Mouse (Mus musculus): ENCODE results near the gene Dtnb. TPM values are rescaled to one million over a fixed set of nuclear protein-coding genes. Genes with fewer than 3 reads are reported as not detected.

Gene Dtnb
- polyA plus RNA-seq, 1 experiment: 1.6 TPM

DNA sequence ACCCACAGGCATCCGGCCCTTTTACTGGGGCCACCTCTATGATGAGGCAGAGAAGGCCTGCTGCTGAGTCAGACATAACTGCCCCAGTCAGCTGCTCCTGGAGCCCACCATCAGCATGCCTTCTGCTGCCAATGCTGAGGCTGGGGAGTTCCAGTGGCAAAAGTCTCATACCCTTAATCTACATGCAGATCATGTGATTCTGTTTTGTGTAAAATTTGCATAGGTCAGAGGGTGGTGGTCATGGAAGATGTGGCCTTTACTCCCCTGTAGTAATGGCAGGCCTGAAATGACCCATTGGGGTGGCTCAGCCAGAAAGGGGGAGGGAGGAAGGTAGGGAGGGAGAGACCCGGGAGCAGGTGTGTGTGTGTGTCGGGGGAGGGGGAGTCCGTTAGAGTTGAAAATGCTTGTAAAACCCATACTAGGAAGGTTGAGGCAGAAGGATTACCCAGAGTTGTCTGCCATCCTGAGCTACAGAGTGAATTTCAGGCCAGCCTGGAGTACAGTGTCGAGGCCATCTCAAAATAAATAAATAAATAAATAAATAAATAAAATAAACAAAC, 217.5 kb downstream of the Dtnb start:
- H3K4me3 ChIP-seq (ENCODE audit: insufficient read depth, low read length): no peak overlapping the region
- H3K27ac ChIP-seq (ENCODE audit: insufficient read depth, low read depth, low read length): no peak overlapping the region
- TF ChIP-seq POLR2A (IDR thresholded peaks at IDR 0.05; ENCODE audit: borderline replicate concordance, low read depth, low read length): no peak
- no peak for TF ChIP-seq CTCF (IDR thresholded peaks at IDR 0.05; ENCODE audit: low read depth, low read length)
- H3K4me1 ChIP-seq (ENCODE audit: control insufficient read depth, insufficient read depth, low read length): peaks cover 10% of the 10 kb centered on the region

DNA sequence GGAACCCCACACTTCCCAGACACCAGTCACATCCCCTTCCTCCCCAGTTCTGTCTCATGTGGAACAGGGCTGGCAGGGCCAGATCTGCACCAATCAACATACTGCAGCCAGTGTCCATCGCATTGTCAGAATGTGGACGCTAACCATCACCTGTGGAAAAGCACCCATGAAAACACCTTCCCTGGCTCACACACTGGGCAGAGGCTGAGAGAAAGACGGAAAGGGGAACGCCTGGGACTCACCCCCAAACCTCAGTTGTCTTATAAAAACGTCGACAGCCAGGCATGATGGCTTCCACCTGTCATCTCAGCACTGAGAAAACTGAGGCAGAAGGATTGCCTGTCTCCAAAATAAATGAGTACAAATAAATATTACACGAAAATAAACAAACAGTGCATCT, 219.1 kb downstream of the Dtnb start:
- TF ChIP-seq POLR2A (IDR thresholded peaks at IDR 0.05; ENCODE audit: borderline replicate concordance, low read depth, low read length) (no peak), CTCF (IDR thresholded peaks at IDR 0.05; ENCODE audit: low read depth, low read length) (no peak)
- Histone ChIP-seq H3K4me3 (ENCODE audit: insufficient read depth, low read length) (peak overlapping the region; percentile 7; the same call in 1 of the 2 replicates), H3K27ac (ENCODE audit: insufficient read depth, low read depth, low read length) (no peak overlapping the region)

DNA sequence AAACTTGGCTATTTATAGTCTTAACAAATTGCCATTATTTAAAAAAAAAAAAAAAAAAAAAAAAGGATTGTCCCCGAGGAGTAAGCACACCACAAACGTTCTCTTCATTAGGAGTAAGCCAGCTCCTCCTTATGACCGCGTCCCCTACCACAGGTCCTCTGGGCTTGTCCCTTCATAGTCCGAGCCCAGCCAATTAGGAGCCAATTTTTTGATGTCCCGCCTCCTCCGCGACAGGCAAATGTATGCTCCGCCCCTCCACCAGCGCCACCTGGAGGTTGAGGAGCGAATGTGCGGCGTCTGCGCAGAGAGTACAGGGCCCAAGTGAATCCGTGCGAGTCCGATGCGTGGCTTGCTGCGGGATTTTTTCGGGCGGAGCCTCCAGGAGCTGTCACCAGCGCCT, 219.6 kb downstream of the Dtnb start:
- TF ChIP-seq CTCF (IDR thresholded peaks at IDR 0.05; ENCODE audit: low read depth, low read length) (peak; percentile 59; the same call in 1 of the 2 replicates), POLR2A (IDR thresholded peaks at IDR 0.05; ENCODE audit: borderline replicate concordance, low read depth, low read length) (no peak; the same call in 1 of the 2 replicates)
- no peak overlapping the region for H3K27ac ChIP-seq (ENCODE audit: insufficient read depth, low read depth, low read length)
- H3K4me1 ChIP-seq (ENCODE audit: control insufficient read depth, insufficient read depth, low read length): peaks cover 17% of the 10 kb centered on the region
- peak overlapping the region; percentile 53 for H3K4me3 ChIP-seq (ENCODE audit: insufficient read depth, low read length)

More for the DNA sequence above, 219.1 kb downstream of the Dtnb start:
- H3K4me1 ChIP-seq (ENCODE audit: control insufficient read depth, insufficient read depth, low read length): peaks cover 17% of the 10 kb centered on the region

DNA sequence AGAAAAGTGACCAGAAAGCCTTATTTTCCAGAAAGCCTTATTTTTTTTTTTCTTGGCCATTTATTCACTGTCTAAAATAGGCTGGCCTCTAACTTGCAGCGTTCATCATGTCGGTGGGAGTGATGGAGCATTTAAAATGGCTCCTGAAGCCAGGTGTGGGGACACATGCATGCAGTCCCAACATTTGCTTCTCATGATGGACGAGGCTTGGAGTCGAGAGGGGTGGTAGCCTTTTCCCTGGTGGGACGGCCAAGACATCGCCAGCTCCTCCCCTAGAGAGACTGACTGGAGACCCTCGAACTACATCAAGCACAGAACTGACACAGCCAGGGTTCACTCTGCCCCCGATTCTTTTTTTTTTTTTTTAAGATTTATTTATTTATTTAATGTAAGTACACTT, 220.1 kb downstream of the Dtnb start:
- no peak for TF ChIP-seq POLR2A (IDR thresholded peaks at IDR 0.05; ENCODE audit: borderline replicate concordance, low read depth, low read length)
- no peak for TF ChIP-seq CTCF (IDR thresholded peaks at IDR 0.05; ENCODE audit: low read depth, low read length)
- peak overlapping the region; percentile 53; the same call in 1 of the 2 replicates for H3K4me3 ChIP-seq (ENCODE audit: insufficient read depth, low read length)
- peaks cover 17% of the 10 kb centered on the region for H3K4me1 ChIP-seq (ENCODE audit: control insufficient read depth, insufficient read depth, low read length)
- H3K27ac ChIP-seq (ENCODE audit: insufficient read depth, low read depth, low read length): no peak overlapping the region

DNA sequence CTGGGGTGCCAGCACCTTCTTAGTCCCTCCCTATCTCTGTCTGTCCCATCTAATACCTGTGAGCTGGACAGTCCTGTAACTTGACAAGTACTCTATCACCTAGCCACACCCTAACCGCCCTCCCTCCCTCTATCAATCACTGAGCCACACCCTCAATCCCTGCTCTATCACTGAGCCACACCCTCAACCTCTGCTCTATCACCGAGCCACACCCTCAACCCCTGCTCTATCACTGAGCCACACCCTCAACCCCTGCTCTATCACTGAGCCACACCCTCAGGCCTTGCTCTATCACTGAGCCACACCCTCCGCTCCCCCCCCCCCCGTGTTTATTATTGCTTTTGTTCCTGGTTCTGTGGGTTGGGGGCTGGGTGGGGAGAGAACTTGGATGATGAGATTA, 223.4 kb downstream of the Dtnb start:
- Histone ChIP-seq H3K4me3 (ENCODE audit: insufficient read depth, low read length) (no peak overlapping the region), H3K27ac (ENCODE audit: insufficient read depth, low read depth, low read length) (no peak overlapping the region), H3K4me1 (ENCODE audit: control insufficient read depth, insufficient read depth, low read length) (peaks cover 39% of the 10 kb centered on the region)
- TF ChIP-seq CTCF (IDR thresholded peaks at IDR 0.05; ENCODE audit: low read depth, low read length) (no peak), POLR2A (IDR thresholded peaks at IDR 0.05; ENCODE audit: borderline replicate concordance, low read depth, low read length) (no peak)

DNA sequence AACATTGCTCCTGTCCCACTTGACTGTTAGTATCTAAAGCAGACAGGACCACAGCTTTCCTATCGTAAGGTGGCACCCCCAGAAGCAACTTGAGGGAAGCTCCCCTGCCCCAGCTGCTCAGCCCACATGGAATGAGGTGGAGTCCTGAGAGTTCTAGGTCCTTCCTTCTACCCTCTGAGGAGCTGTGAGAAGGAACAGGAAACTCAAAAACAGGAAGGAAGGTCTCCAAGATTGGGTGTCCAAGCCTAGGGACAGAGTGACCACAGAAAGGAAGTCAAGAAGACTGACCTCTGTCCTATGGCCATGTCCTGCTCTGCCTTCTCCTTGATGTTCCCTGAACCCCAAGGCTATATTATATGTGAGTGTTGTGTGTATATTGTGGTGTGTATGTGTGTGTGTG, 227.4 kb downstream of the Dtnb start:
- H3K4me1 ChIP-seq (ENCODE audit: control insufficient read depth, insufficient read depth, low read length): peaks cover 38% of the 10 kb centered on the region
- H3K27ac ChIP-seq (ENCODE audit: insufficient read depth, low read depth, low read length): peak overlapping the region; percentile 62
- no peak for TF ChIP-seq CTCF (IDR thresholded peaks at IDR 0.05; ENCODE audit: low read depth, low read length)
- TF ChIP-seq POLR2A (IDR thresholded peaks at IDR 0.05; ENCODE audit: borderline replicate concordance, low read depth, low read length): no peak
- H3K4me3 ChIP-seq (ENCODE audit: insufficient read depth, low read length): 0 out of 2 replicates have a peak overlapping the region, but pooled peaks have one; percentile 3

DNA sequence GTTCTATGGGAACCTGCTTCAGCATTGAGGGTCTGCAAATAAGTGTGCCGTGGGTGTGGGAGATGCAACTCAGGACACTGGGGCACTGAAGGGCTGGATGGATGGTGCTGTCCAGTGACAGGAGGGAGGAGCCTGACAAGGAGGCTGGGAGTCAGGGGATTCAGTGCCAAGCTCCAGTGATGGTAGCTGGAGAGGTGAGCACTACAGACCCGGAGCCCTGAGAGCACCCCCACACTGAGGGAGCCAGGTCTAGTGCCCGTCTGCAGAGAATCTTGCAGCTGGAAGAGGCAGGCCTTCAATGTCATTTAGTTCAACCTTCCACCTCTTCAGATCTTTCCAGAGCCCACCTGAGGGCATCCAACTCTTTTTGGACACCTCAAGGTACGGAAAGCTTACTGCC, 233.7 kb downstream of the Dtnb start, which contains the start of gene Dnmt3a:
Gene Dnmt3a (plus strand): TSS at position 156 of the 400 bp plus-strand sequence.
- TF ChIP-seq CTCF (IDR thresholded peaks at IDR 0.05; ENCODE audit: low read depth, low read length) (no peak), POLR2A (IDR thresholded peaks at IDR 0.05; ENCODE audit: borderline replicate concordance, low read depth, low read length) (no peak)
- Histone ChIP-seq H3K27ac (ENCODE audit: insufficient read depth, low read depth, low read length) (peak within 1 kb of the TSS; percentile 50), H3K4me3 (ENCODE audit: insufficient read depth, low read length) (peak within 1 kb of the TSS; percentile 72), H3K4me1 (ENCODE audit: control insufficient read depth, insufficient read depth, low read length) (peaks cover 31% of the 10 kb centered on the region)

DNA sequence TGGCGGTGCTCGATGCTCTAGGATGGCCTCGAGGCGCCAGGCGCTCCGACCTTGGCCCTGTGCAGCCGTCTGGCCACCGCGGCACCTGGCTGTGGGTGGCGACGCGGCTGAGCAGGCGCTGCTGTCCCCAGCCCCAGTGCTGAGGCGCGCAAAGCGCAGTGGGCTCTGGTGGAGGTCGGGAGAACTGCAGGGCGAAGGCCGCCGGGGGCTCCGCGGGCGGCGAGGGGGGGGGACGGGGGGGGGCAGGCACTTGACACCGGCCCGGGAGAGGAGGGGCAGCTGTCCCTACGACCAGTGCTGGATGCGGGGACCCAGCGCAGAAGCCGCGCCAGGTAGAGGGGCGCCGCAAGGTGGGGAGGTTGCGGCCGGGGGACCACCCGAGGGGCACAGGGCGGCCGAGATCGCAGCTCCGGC, 234.1 kb downstream of the Dtnb start:
- Histone ChIP-seq H3K27ac (ENCODE audit: insufficient read depth, low read depth, low read length) (peak overlapping the region; percentile 50), H3K4me3 (ENCODE audit: insufficient read depth, low read length) (peak overlapping the region; percentile 72), H3K4me1 (ENCODE audit: control insufficient read depth, insufficient read depth, low read length) (peaks cover 35% of the 10 kb centered on the region)
- no peak for TF ChIP-seq POLR2A (IDR thresholded peaks at IDR 0.05; ENCODE audit: borderline replicate concordance, low read depth, low read length)

DNA sequence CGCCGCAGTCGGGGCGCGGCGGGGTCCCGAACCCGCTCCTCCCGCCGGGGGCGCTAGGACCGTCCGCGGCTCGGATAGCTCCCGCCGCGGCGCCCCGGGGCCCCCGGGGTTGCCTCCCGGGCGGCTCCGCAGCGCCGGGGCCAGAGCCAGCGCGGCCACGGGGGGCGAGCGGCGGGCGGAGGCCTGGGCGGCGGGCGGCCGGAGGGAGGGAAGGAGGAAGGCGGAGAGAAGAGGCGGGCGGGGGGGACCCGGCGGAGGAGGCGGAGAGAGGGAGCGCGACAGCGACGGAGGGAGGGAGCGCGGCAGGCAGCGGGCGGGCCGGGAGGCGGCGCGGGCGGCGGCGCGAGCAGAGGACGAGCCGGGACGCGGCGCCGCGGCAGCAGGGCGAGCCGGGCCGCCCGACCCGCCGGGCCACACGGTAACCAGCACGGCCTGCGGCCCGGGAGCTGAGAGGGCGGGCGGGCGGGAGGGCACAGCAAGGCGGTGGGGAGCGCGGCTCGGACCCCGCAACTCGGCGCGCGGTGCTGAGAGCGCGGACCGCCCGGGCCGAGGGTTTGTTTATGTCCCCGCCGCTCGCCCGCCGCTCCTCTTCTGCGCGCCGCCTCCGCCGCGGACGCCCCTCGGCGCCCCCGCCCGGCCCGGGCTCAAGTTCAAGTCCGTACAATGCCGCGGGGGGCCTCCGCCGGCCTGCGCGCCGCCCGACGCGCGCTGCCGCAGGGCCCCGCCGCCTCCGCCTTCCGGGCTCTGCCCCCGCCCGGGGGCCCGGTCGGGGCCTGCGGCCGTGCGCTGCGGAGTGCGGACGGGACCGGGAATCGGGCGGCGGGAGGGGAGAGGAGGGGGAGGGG, 234.7 kb downstream of the Dtnb start:
- no peak for TF ChIP-seq CTCF (IDR thresholded peaks at IDR 0.05; ENCODE audit: low read depth, low read length)
- TF ChIP-seq POLR2A (IDR thresholded peaks at IDR 0.05; ENCODE audit: borderline replicate concordance, low read depth, low read length): no peak
- Histone ChIP-seq H3K4me3 (ENCODE audit: insufficient read depth, low read length) (peak overlapping the region; percentile 72), H3K4me1 (ENCODE audit: control insufficient read depth, insufficient read depth, low read length) (peaks cover 40% of the 10 kb centered on the region), H3K27ac (ENCODE audit: insufficient read depth, low read depth, low read length) (peak overlapping the region; percentile 50)

Measured in bone marrow macrophage, adult 2 months (primary cell).